Mouse (Mus musculus) heart, postnatal 25 days (tissue): ENCODE measurements around the gene Myo1g. TPM values are rescaled to one million over a fixed set of nuclear protein-coding genes. Genes with fewer than 3 reads are reported as not detected.

Experiments used
- DNase-seq: peaks from one replicate; pipeline ENCODE4 v3.0.0; 2022; ENCODE audit warnings: low spot score
- intact Hi-C: fragments of 180-260 bp; cut with DNase I; formaldehyde crosslinking; loops from one replicate; pipeline ENCODE4 v1.15.1; 2025
- microRNA-seq: library from miRNA; unstranded; fragments of <30 nt; microRNA quantifications from one replicate; pipeline ENCODE4 v1.2.0, GENCODE M21; 2022
- total RNA-seq, 2 experiments: library from RNA; stranded (reverse); gene quantifications; 2 replicates each; pipeline ENCODE4 v1.2.3; 2021

Gene Myo1g
- total RNA-seq, 2 experiments from 2014 or later = 1.5 to 2.4 TPM

GRCm38 (mm10) chr11:6471493-6471892, 49.3 kb downstream of the Myo1g start:
- intact Hi-C loops = no loop called here
- no peak for DNase-seq

GRCm38 (mm10) chr11:6471054-6471453, 49.7 kb downstream of the Myo1g start:
- intact Hi-C loops = no loop called here
- DNase-seq = no peak

- no peak for DNase-seq
- intact Hi-C loops = loop anchor here (5.0 kb wide), 1 partner anchor 59 kb away; no protein-coding TSS in a partner anchor
Measured at GRCm38 (mm10) chr11:6468541-6468940, 52.2 kb downstream of the Myo1g start.

GRCm38 (mm10) chr11:6465122-6465521, 55.6 kb downstream of the Myo1g start:
- intact Hi-C loops = loop anchor here (5.0 kb wide), 1 partner anchor 62 kb away; no protein-coding TSS in a partner anchor
- no peak for DNase-seq

- DNase-seq = no peak
- intact Hi-C loops = no loop called here
Measured at GRCm38 (mm10) chr11:6463159-6463837, 57.5 kb downstream of the Myo1g start.

Small RNA genes lying within 50 kb of the gene (microRNA-seq; reads per million reads assigned to microRNA genes)
- not detected for gene Gm22123

Other genes starting within 250 kb of the Myo1g start
- gene Tmed4, start 246.1 kb downstream of the Myo1g start, total RNA-seq = 10 to 100 TPM; 76.6 to 89.2 TPM
- gene Ogdh, start 229.3 kb downstream of the Myo1g start, total RNA-seq = 1,000 to 10,000 TPM; 1,619 to 1,687 TPM
- gene Zmiz2, start 131.9 kb downstream of the Myo1g start, total RNA-seq = 10 to 100 TPM; 38.5 to 39.0 TPM
- 100 to 1,000 TPM; 316 to 357 TPM for gene Ppia, start 105.5 kb downstream of the Myo1g start, total RNA-seq
- gene H2afv, start 76.5 kb downstream of the Myo1g start, total RNA-seq = 10 to 100 TPM; 67.7 to 69.4 TPM
- gene Purb, start 45.0 kb downstream of the Myo1g start, total RNA-seq = 10 to 100 TPM; 34.4 to 36.8 TPM
- 10 to 100 TPM; 23.9 to 24.3 TPM for gene Ccm2, start 25.9 kb upstream of the Myo1g start, total RNA-seq
- gene Nacad, start 85.1 kb upstream of the Myo1g start, total RNA-seq = 1 to 10 TPM in 1 of 2 experiments, under 1 TPM in 1; 0.49 to 1.1 TPM
- gene Tbrg4, start 105.1 kb upstream of the Myo1g start, total RNA-seq = 100 to 1,000 TPM in 1 of 2 experiments, 10 to 100 TPM in 1; 98.2 to 109 TPM
- gene Wap, start 117.7 kb upstream of the Myo1g start, total RNA-seq = not detected
- 1 to 10 TPM; 5.8 to 7.0 TPM for gene Ramp3, start 137.6 kb upstream of the Myo1g start, total RNA-seq